Mouse (Mus musculus): ENCODE measurements around the gene Rps19bp1. TPM values are rescaled to one million over a fixed set of nuclear protein-coding genes. Genes with fewer than 3 reads are reported as not detected.

Rps19bp1 gene
- 61.7 and 69.7 TPM in 2 replicates for polyA plus RNA-seq (2016; fragmentation: Nextera tagmentation; extraction: Ambion mirVana)

DNA sequence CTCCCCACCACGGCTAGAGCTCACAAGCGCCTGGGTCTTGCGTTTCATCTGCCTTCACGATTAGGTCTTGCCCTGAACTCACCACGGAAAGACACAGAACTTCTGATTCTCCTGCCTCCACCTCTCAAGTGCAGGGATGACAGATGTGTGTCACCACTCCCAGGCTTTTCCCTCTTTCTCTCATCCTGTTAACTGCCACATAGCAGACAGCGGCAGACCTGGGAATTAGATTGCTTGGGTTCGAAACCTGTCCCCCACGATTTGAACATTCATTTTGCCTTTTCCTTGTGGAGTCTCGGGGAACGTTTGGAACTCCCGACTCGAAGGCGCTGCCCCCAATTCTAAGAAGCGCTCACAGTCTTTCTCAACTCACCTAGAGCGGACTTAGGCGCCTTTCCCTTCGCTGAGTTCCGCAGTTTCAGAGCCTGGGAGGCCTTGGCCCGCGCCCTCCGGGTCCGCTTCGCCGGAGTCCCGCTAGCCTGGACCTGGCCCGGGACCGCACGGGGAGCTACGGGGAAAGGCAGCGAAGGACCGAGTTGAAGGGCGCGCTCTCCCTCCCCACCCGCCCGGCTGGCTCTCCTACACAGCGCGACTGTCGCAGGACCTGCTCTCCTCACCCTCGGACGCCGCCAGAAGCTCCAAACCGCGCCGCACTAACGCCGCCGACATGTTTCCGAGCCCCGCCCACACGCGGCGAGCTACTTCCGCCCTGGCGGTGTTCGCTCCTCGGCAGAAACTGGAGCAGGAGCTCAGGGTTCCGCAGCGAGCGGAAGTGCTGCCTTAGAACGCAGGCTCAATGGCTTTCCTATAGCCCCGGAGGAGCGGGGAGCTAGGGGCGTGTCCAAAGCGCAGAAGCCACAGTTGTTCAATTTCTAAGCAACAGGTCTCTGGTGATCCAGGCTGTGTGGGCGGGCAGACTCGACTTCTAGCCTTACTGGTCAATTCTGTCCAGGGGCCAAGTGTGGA lies at the start of gene Rps19bp1:
Gene Rps19bp1 (minus strand): TSS at position 706 of the 966 bp plus-strand sequence.
- peak; percentile 93 for DNase-seq (ENCODE audit: low spot score)
- peaks cover 25% of the 10 kb centered on the region for H3K4me1 ChIP-seq
- H3K27me3 ChIP-seq (ENCODE audit: low read depth, poor library complexity, severe bottlenecking) = no peaks in the 10 kb centered on the region
- H3K36me3 ChIP-seq = peaks cover 30% of the 10 kb centered on the region
- peaks cover under 1% of the 10 kb centered on the region; the same call in 1 of the 2 replicates for H3K9me3 ChIP-seq (replicated peaks)
- peak within 1 kb of the TSS; percentile 87 for H3K27ac ChIP-seq (replicated peaks)
- H3K4me3 ChIP-seq = peak within 1 kb of the TSS; percentile 97
- 2% methylated on average over 66 of the region's 66 CpGs for WGBS

DNA sequence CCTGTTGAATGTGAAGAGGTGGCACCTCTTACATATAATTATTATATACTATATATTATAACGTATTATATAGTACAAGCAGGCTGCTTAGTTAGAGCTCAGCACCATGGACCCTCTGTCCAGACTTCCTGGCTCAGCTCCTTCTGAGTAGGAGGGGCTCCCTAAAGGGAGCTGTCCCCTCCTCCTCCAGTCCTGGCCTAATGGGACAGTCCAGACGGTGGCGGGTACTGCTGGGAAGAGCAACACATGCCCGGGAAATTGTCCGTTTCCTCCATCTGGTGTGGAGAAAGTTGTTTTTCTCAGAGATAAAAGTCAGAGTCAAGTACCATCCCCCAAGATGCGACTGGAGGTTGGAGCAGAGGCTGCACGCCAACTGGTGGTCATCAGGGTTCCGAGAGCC lies 42.0 kb upstream of the Rps19bp1 start:
- H3K27me3 ChIP-seq (ENCODE audit: low read depth, poor library complexity, severe bottlenecking) = peaks cover 12% of the 10 kb centered on the region; the same call in 1 of the 2 replicates
- no peak overlapping the region for H3K27ac ChIP-seq (replicated peaks)
- H3K4me1 ChIP-seq = peaks cover 20% of the 10 kb centered on the region
- H3K9me3 ChIP-seq (replicated peaks) = no peaks in the 10 kb centered on the region
- no peak overlapping the region for H3K4me3 ChIP-seq
- H3K36me3 ChIP-seq = no peaks in the 10 kb centered on the region
- DNase-seq (ENCODE audit: low spot score) = no peak
- WGBS = 70% methylated on average over 8 of the region's 8 CpGs

DNA sequence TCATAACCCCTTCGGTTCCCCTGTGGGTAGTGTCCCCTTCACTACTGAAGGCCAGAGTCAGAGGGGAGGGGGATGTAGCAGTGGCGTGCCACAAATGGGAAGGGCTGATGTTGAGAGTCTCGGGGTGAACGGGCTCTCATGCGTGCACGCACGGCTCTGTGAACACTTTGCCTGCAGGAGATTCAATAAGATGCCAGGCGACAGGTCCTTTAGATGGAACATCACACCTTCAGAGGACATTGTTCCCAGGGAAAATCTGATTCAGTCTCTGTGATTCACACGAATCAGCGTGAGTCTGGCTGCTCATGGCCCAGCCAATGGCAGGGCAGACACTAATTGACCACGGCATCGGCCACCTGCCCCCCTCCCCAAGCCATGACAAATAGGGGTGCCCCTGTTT lies 40.1 kb upstream of the Rps19bp1 start:
- 86% methylated on average over 12 of the region's 12 CpGs for WGBS
- H3K4me1 ChIP-seq = peaks cover 20% of the 10 kb centered on the region
- no peaks in the 10 kb centered on the region for H3K9me3 ChIP-seq (replicated peaks)
- peaks cover 12% of the 10 kb centered on the region; the same call in 1 of the 2 replicates for H3K27me3 ChIP-seq (ENCODE audit: low read depth, poor library complexity, severe bottlenecking)
- H3K27ac ChIP-seq (replicated peaks) = 0 out of 2 replicates have a peak overlapping the region, but pooled peaks have one; percentile 46
- no peaks in the 10 kb centered on the region for H3K36me3 ChIP-seq
- no peak for DNase-seq (ENCODE audit: low spot score)
- H3K4me3 ChIP-seq = no peak overlapping the region

DNA sequence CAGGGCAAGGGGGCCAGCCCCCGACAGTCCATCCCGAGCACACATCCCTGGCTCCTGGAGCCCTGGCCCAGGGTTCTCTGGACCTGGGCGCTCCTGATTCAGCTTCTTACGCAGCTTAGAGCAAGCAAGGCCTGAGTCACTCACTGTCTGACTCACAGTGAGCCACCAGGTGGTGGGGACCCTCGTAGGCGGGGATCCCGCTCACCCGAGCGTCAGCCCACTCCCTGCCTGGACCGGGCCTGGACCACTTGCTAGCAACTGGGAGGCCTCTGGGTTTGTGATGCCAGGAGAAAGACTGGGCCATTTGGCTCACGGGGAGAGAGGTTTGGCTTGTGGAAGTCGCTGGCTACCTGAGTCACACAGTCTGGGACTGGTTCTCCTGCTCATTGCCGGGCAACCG lies 39.7 kb upstream of the Rps19bp1 start:
- WGBS = 71% methylated on average over 14 of the region's 14 CpGs
- Histone ChIP-seq H3K27me3 (ENCODE audit: low read depth, poor library complexity, severe bottlenecking) (peaks cover 12% of the 10 kb centered on the region; the same call in 1 of the 2 replicates), H3K4me1 (peaks cover 20% of the 10 kb centered on the region), H3K9me3 (replicated peaks) (no peaks in the 10 kb centered on the region), H3K36me3 (no peaks in the 10 kb centered on the region), H3K27ac (replicated peaks) (0 out of 2 replicates have a peak overlapping the region, but pooled peaks have one; percentile 46), H3K4me3 (no peak overlapping the region)
- DNase-seq (ENCODE audit: low spot score) = no peak

DNA sequence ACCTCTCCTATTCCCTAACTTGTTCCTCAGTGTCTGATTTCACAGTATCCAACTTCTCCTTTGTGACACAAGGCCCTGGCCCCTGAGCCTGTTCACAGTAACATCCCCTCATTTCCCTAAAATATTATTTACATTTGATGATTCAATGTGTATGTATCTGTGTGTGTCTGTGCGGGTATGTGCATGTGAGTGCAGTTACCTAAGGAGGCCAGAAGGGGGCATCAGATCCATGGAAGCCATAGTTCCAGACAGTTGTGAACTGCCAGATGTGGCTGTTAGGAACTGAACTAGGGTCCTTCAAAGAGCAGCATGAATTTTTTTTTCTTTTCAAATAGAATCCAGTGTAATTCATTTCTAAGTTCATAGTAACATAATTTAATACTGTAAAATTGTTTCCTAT lies 33.0 kb upstream of the Rps19bp1 start:
- Histone ChIP-seq H3K9me3 (replicated peaks) (0 out of 2 replicates have a peak, but pooled peaks cover 3% of the 10 kb centered on the region), H3K4me3 (no peak overlapping the region), H3K27ac (replicated peaks) (no peak overlapping the region), H3K36me3 (no peaks in the 10 kb centered on the region), H3K4me1 (no peaks in the 10 kb centered on the region), H3K27me3 (ENCODE audit: low read depth, poor library complexity, severe bottlenecking) (0 out of 2 replicates have a peak, but pooled peaks cover 5% of the 10 kb centered on the region)
- 98% methylated on average over 1 of the region's 1 CpGs for WGBS
- no peak for DNase-seq (ENCODE audit: low spot score)

DNA sequence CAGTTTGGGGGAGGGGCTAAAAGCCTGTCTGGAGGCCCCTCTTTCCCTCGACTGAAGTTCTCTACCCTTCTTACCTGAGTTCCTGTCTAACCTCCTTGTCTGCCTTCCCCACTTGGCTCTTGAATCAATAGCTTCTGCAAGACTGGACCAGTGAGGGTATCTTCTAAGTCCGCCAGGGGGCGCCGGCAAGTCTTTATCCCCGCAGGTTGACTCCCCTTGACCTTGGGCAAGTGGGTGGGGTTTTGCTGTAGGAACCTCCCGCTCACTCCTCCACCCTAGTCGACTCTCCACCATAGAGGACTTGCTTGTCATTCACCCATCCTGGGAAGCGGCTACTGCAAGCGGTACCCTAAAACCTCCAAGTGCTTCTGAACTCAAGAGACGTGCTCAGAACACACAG lies 25.3 kb upstream of the Rps19bp1 start:
- H3K4me1 ChIP-seq = peaks cover 36% of the 10 kb centered on the region
- no peak overlapping the region for H3K27ac ChIP-seq (replicated peaks)
- peak; percentile 67 for DNase-seq (ENCODE audit: low spot score)
- 5% methylated on average over 10 of the region's 10 CpGs for whole genome bisulfite sequencing
- H3K9me3 ChIP-seq (replicated peaks) = no peaks in the 10 kb centered on the region
- H3K27me3 ChIP-seq (ENCODE audit: low read depth, poor library complexity, severe bottlenecking) = peaks cover 82% of the 10 kb centered on the region
- H3K36me3 ChIP-seq = no peaks in the 10 kb centered on the region
- no peak overlapping the region for H3K4me3 ChIP-seq

DNA sequence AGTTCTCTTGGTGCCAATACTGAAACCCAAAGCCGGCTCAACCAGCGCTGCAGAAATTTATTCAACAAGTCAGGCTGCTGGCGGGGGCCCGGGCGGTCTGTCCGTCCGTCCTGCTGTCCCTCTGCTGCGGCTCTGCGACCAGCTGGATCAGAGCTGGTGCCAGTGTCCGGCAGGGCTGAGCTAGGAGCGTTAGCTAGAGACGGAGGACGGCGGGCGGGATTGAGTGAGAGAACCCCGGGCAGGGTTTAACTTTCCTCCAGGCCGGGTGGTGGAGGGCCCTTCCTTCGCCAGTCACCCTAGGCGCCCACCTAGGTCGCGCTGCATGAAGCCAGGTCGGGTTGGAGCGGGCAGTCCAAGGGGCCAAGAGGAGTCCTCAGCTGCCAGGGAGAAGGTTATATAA lies 23.9 kb upstream of the Rps19bp1 start:
- WGBS = under 1% methylated on average over 23 of the region's 23 CpGs
- Histone ChIP-seq H3K27me3 (ENCODE audit: low read depth, poor library complexity, severe bottlenecking) (peaks cover 96% of the 10 kb centered on the region), H3K4me3 (peak overlapping the region; percentile 62), H3K27ac (replicated peaks) (no peak overlapping the region), H3K4me1 (peaks cover 39% of the 10 kb centered on the region), H3K36me3 (no peaks in the 10 kb centered on the region), H3K9me3 (replicated peaks) (no peaks in the 10 kb centered on the region)
- DNase-seq (ENCODE audit: low spot score) = peak; percentile 39

DNA sequence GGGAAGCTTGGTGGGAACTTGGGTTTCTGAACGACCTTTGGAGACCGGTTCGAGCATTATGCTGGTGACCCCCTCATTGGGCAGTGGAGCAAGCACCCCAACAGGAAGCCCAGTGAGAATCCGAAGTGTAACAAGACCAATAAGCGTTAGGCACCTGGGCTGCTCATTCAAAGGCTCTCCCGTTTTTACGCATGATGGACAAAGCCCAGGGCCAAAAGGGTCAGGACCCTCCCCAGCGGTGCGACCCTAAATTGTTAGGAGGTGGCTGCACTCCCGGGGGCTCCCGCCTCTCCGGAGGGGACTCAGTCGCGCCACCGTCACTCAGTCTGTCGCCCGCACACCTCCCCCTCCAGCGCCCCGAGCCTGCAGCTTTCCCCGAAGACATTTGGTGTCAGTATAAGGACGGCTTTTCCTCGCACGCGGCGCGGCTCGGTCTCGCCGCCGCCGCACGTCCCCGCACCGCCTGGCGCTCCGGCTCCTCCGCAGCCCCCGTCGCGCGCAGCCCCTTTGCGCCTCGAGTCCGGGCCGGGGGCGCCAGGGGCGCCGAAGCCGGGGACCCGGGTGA lies 22.8 kb upstream of the Rps19bp1 start, which contains the start of gene Cacna1i:
Gene Cacna1i (plus strand): TSS at position 388 of the 565 bp plus-strand sequence.
- Histone ChIP-seq H3K27me3 (ENCODE audit: low read depth, poor library complexity, severe bottlenecking) (peaks cover 100% of the 10 kb centered on the region), H3K9me3 (replicated peaks) (no peaks in the 10 kb centered on the region), H3K4me3 (peak within 1 kb of the TSS; percentile 62), H3K36me3 (no peaks in the 10 kb centered on the region), H3K27ac (replicated peaks) (no peak within 1 kb of the TSS; the same call in 1 of the 2 replicates), H3K4me1 (peaks cover 40% of the 10 kb centered on the region)
- under 1% methylated on average over 50 of the region's 50 CpGs for WGBS
- peak; percentile 37 for DNase-seq (ENCODE audit: low spot score)

DNA sequence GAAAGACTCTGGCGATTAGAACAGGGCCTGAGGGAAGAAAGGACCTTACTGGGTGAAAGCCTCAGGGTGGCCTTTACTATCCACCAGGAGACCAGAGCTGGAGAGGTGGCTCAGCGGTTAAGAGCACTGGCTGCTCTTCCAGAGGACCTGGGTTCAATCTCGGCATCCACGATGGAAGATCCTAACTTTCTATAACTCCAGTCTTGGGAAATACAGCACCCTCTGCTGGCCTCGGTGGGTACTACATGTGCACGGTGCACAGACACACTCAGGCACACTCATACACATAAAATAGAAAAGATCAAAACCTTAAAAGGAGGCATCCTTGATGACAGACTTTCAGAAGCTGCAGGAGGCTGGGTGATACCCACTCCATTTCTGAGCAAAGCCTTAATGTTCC lies 16.5 kb upstream of the Rps19bp1 start:
- DNase-seq (ENCODE audit: low spot score) = peak; percentile 71
- H3K27ac ChIP-seq (replicated peaks) = peak overlapping the region; percentile 55
- H3K36me3 ChIP-seq = no peaks in the 10 kb centered on the region
- no peak overlapping the region for H3K4me3 ChIP-seq
- H3K4me1 ChIP-seq = peaks cover 15% of the 10 kb centered on the region
- no peaks in the 10 kb centered on the region for H3K9me3 ChIP-seq (replicated peaks)
- H3K27me3 ChIP-seq (ENCODE audit: low read depth, poor library complexity, severe bottlenecking) = peaks cover 51% of the 10 kb centered on the region
- 22% methylated on average over 6 of the region's 6 CpGs for WGBS

DNA sequence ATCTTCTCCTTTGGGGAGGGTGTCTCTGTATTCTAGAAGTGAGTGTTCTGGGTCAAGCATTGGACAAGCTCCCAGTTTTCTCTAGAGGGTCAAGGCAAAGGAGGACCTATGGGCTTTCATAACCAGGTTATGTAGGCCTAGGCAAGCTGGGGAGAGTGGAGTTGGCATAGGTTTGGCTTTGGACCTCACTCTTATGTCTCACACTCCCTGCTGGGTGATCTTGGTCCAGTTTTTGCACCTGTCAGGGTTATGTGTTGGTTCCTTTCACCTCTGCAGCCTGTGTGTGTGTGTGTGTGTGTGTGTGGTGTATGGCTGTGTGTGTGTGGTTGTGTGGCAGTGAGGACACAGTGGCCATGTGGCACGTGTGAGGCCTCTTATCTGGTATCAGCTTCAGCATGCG lies 14.9 kb upstream of the Rps19bp1 start:
- Histone ChIP-seq H3K4me3 (no peak overlapping the region), H3K36me3 (no peaks in the 10 kb centered on the region), H3K27me3 (ENCODE audit: low read depth, poor library complexity, severe bottlenecking) (peaks cover 35% of the 10 kb centered on the region), H3K4me1 (peaks cover 15% of the 10 kb centered on the region), H3K27ac (replicated peaks) (no peak overlapping the region), H3K9me3 (replicated peaks) (no peaks in the 10 kb centered on the region)
- WGBS = 79% methylated on average over 2 of the region's 2 CpGs
- DNase-seq (ENCODE audit: low spot score) = no peak

DNA sequence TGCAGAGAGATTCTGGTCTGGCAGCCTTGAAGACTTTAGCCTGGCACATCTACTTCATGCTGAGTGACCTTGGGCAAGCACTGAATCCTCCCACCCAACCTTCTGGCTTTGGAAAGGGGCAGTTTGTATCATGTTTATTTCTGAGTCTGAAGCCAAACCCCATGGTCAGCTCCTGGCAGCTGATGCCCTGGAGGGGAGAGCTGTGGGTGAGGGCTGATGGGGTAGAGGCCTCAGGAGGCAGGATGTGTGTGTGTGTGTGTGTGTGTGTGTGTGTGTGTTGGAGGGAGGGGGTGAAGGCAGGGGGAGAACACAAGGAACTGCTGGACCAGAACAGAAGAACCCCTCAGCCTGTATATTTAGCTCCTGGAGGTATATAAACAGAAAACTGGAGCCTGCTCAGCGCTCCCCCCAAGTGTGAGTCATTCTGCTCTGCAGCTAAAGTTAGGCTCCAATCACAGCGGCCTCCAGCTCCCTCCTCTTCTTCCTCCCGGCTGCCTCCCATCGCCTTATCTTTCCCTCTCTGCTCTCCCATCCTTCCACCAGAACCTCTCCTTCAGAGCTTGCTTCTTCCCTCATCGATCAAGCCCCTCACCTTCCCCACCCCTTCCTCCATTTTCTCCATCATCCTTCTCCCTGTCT lies 14.1 kb upstream of the Rps19bp1 start:
- no peak for DNase-seq (ENCODE audit: low spot score)
- Histone ChIP-seq H3K36me3 (no peaks in the 10 kb centered on the region), H3K4me1 (peaks cover 14% of the 10 kb centered on the region), H3K9me3 (replicated peaks) (no peaks in the 10 kb centered on the region), H3K27me3 (ENCODE audit: low read depth, poor library complexity, severe bottlenecking) (peaks cover 27% of the 10 kb centered on the region), H3K27ac (replicated peaks) (no peak overlapping the region), H3K4me3 (no peak overlapping the region)
- WGBS = 74% methylated on average over 5 of the region's 5 CpGs

DNA sequence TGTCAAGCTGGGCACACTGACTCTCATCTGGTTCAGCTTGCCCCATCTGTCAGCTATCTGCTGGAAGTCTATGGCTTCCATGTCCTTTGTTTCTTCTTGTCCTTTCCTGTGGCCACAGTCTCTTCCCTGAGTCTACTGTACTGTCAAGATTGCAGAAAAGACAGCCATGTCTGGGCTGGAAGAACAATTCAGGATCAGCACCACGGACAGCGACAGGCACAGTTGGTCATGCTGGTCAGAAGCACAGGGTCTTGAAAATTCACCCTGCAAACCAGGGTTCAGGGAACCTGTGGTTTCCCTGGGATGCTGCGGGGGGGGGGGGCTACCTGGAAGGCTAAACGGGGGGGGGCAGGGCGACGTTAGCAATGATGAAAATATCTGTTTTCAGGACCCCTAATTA lies 13.5 kb upstream of the Rps19bp1 start:
- Histone ChIP-seq H3K27me3 (ENCODE audit: low read depth, poor library complexity, severe bottlenecking) (peaks cover 21% of the 10 kb centered on the region), H3K27ac (replicated peaks) (no peak overlapping the region), H3K36me3 (no peaks in the 10 kb centered on the region), H3K4me3 (no peak overlapping the region), H3K9me3 (replicated peaks) (no peaks in the 10 kb centered on the region), H3K4me1 (peaks cover 11% of the 10 kb centered on the region)
- 5% methylated on average over 6 of the region's 6 CpGs for WGBS
- DNase-seq (ENCODE audit: low spot score) = peak; percentile 72
